ENCODE assay signal across 9 mouse cellular contexts in the genomic region with DNA sequence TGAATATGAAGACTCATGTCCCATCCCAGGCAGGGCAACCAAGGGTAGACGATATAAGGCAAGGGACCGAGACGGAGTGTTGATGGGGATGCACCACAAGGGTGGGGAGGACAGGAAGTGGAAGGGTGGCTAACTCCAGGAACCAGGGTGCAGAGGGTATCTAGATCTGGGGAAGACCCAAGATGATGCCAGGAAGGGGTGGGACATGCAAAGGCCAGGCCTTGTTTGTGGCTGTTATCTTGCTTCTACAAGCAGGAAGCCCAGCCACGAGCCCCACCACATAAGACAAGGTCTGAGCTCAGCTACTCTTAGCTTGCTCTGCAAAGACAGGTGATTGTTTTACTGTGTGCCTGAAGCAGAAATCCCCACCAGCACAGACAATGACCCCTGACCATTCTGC. TPM values are rescaled to one million over a fixed set of nuclear protein-coding genes. Genes with fewer than 3 reads are reported as not detected.
DNase-seq lines count a peak whose midpoint lies in the region.
"Had no signal": no experiment of that assay in that cellular context is flagged by ENCODE, and none has a peak within 500 bp of the region (broad histone marks: within the 10 kb centered on the region; RNA-seq: fewer than 3 reads in every experiment).

No protein-coding gene starts in this region.

- peak; percentile 25 for DNase-seq in adrenal gland, postnatal 14 days
- no peak for DNase-seq in adrenal gland, postnatal 36 days
- peak; percentile 50 for DNase-seq in c-Kit-positive CD71-negative TER-119-negative erythroid progenitor cells, embryonic 14.5 days (ENCODE audit: low read depth)
- DNase-seq in lung, postnatal 10 days = peak; percentile 55
- peak; percentile 83 for DNase-seq in splenic B cell, adult 2 months (ENCODE audit: low read depth, low spot score)
- DNase-seq in gastrocnemius, postnatal 10 days = no peak
- no peak for DNase-seq in urinary bladder, postnatal 4 days (ENCODE audit: low spot score in 2 of 2)
- no peak for DNase-seq in kidney, adult 8-10 months

- no peaks in the 10 kb centered on the region for H3K27me3 ChIP-seq in splenic B cell, adult 2 months (ENCODE audit: control insufficient read depth, insufficient read depth, low read length, poor library complexity, severe bottlenecking)
- H3K27me3 ChIP-seq: forebrain, embryonic 12.5 days had no signal

- H3K36me3 ChIP-seq in splenic B cell, adult 2 months (ENCODE audit: control insufficient read depth, insufficient read depth, low read length, poor library complexity, severe bottlenecking) = no peaks in the 10 kb centered on the region; the same call in 1 of the 2 replicates
- H3K36me3 ChIP-seq: forebrain, embryonic 12.5 days had no signal

RNA-seq across cellular contexts. Expression of gene Plcg2, which starts 50.4 kb away (rescaled TPM):
- total RNA-seq in adrenal gland, postnatal 14 days (2021) = 3.4 and 8.0 TPM in 2 replicates
- 1 to 10 TPM; 4.1 to 6.7 TPM for total RNA-seq in adrenal gland, postnatal 36 days (2021)
- total RNA-seq in gastrocnemius, postnatal 10 days (2021) = 1 to 10 TPM; 1.0 to 2.6 TPM

Comparison
In these comparisons a context has a peak if more than half of its experiments do, and no peak if none do; other contexts are left out.
1. DNase-seq: peak in adrenal gland, postnatal 14 days (single experiment), c-Kit-positive CD71-negative TER-119-negative erythroid progenitor cells, embryonic 14.5 days (single experiment), lung, postnatal 10 days (single experiment) and splenic B cell, adult 2 months (single experiment); none in adrenal gland, postnatal 36 days (0 of 2), gastrocnemius, postnatal 10 days (single experiment), urinary bladder, postnatal 4 days (0 of 2) and kidney, adult 8-10 months (0 of 2).